In genomic region chr7:44304463-44304774, GRCm38 (mm10) we compare ENCODE assay signal across 9 mouse cellular contexts. TPM values are rescaled to one million over a fixed set of nuclear protein-coding genes. Genes with fewer than 3 reads are reported as not detected.
DNase-seq lines count a peak whose midpoint lies in the region; ATAC-seq and TF ChIP-seq lines count a peak whose summit lies in the region.
"Had no signal": no experiment of that assay in that cellular context is flagged by ENCODE, and none has a peak within 500 bp of the region (broad histone marks: within the 10 kb centered on the region; RNA-seq: fewer than 3 reads in every experiment).

No protein-coding gene starts in this region.

- H3K9ac ChIP-seq in forebrain, embryonic 14.5 days (ENCODE audit: low read length): peak overlapping the region; percentile 97
- peak overlapping the region; percentile 75 for H3K9ac ChIP-seq in liver, embryonic 16.5 days (ENCODE audit: low read depth, low read length)

- ATAC-seq in frontal cortex, adult (ENCODE audit: low TSS enrichment): peak; percentile 10; the same call in 1 of the 2 replicates
- ATAC-seq in forebrain, embryonic 14.5 days: peak; percentile 40
- no peak; the same call in 1 of the 2 replicates for ATAC-seq in liver, embryonic 16.5 days (ENCODE audit: low read depth)

- H3K27me3 ChIP-seq in C2C12 (ENCODE audit: control insufficient read depth, insufficient read depth, insufficient read length): peaks cover 15% of the 10 kb centered on the region
- H3K27me3 ChIP-seq in forebrain, embryonic 14.5 days (replicated peaks; ENCODE audit: control insufficient read depth, insufficient read depth, low read length): no peaks in the 10 kb centered on the region
- peaks cover 13% of the 10 kb centered on the region for H3K27me3 ChIP-seq in liver, embryonic 16.5 days (ENCODE audit: control insufficient read depth, insufficient read depth, low read depth, low read length)

- peak overlapping the region; percentile 78 for H3ac ChIP-seq in C2C12 (ENCODE audit: control insufficient read depth, insufficient read length, low read depth)

- H3K36me3 ChIP-seq in C2C12 (ENCODE audit: control insufficient read depth, insufficient read depth): no peaks in the 10 kb centered on the region
- no peaks in the 10 kb centered on the region for H3K36me3 ChIP-seq in forebrain, embryonic 14.5 days (ENCODE audit: control insufficient read depth, insufficient read depth, low read length)
- no peaks in the 10 kb centered on the region for H3K36me3 ChIP-seq in liver, embryonic 16.5 days (ENCODE audit: control insufficient read depth, insufficient read depth)

- WGBS in forebrain, embryonic 14.5 days: under 1% methylated on average over 25 of the region's 25 CpGs
- under 1% methylated on average over 25 of the region's 25 CpGs for WGBS in liver, embryonic 16.5 days (ENCODE audit: insufficient replicate concordance)

- H3K79me2 ChIP-seq in C2C12 (ENCODE audit: control insufficient read depth, insufficient read depth): no peaks in the 10 kb centered on the region

- H3K79me3 ChIP-seq in C2C12 (ENCODE audit: low read depth): no peaks in the 10 kb centered on the region

- no peak for DNase-seq in frontal cortex, postnatal 25 days (ENCODE audit: low spot score in 2 of 2)
- no peak for DNase-seq in forebrain, embryonic 14.5 days (ENCODE audit: low spot score)
- no peak for DNase-seq in frontal cortex, postnatal 10 days (ENCODE audit: low spot score in 2 of 2)
- no peak for DNase-seq in adrenal gland, postnatal 10 days
- no peak for DNase-seq in layer of hippocampus, adult 11-12 months (ENCODE audit: low spot score)

- TF ChIP-seq CTCF in C2C12 (IDR thresholded peaks at IDR 0.05; ENCODE audit: control insufficient read depth, insufficient read depth, insufficient read length): no peak

- H3K4me3 ChIP-seq in C2C12 (ENCODE audit: insufficient read depth, poor library complexity, severe bottlenecking): peak overlapping the region; percentile 45
- peak overlapping the region; percentile 70 for H3K4me3 ChIP-seq in forebrain, embryonic 14.5 days (ENCODE audit: low read depth, low read length)
- peak overlapping the region; percentile 68 for H3K4me3 ChIP-seq in liver, embryonic 16.5 days (ENCODE audit: low read depth, low read length)

- peaks cover 7% of the 10 kb centered on the region for H3K4me1 ChIP-seq in forebrain, embryonic 14.5 days (ENCODE audit: control insufficient read depth, insufficient read depth, low read length)
- H3K4me1 ChIP-seq in liver, embryonic 16.5 days (ENCODE audit: control insufficient read depth, low read depth, low read length): peaks cover 11% of the 10 kb centered on the region

- peak overlapping the region; percentile 67 for H3K4me2 ChIP-seq in forebrain, embryonic 14.5 days (ENCODE audit: low read length)
- peak overlapping the region; percentile 78 for H3K4me2 ChIP-seq in liver, embryonic 16.5 days (ENCODE audit: low read depth, low read length)

- H3K27ac ChIP-seq in forebrain, embryonic 14.5 days (ENCODE audit: low read depth, low read length): peak overlapping the region; percentile 96
- H3K27ac ChIP-seq in liver, embryonic 16.5 days (ENCODE audit: low read length): peak overlapping the region; percentile 61

- H3K9me3 ChIP-seq in forebrain, embryonic 14.5 days (replicated peaks; ENCODE audit: control insufficient read depth, low read length): no peaks in the 10 kb centered on the region
- H3K9me3 ChIP-seq in liver, embryonic 16.5 days (replicated peaks; ENCODE audit: control insufficient read depth, low read length): no peaks in the 10 kb centered on the region

TF ChIP-seq in C2C12, 6 proteins besides CTCF, POLR2A, EP300 and RAD21:
- no peak for TF ChIP-seq USF1 (IDR thresholded peaks at IDR 0.05; ENCODE audit: low read depth)
- no peak for TF ChIP-seq MYOD1 (IDR thresholded peaks at IDR 0.05; ENCODE audit: control insufficient read depth, insufficient read length, low read depth)
- no peak for TF ChIP-seq CEBPB (IDR thresholded peaks at IDR 0.05; ENCODE audit: low read depth)
- TF ChIP-seq MAX (IDR thresholded peaks at IDR 0.05): no peak
- TF ChIP-seq FOSL1 (IDR thresholded peaks at IDR 0.05; ENCODE audit: insufficient read depth, low read length, poor library complexity, severe bottlenecking): no peak
- no peak for TF ChIP-seq MYOG (IDR thresholded peaks at IDR 0.05; ENCODE audit: control insufficient read depth, extremely low read depth, insufficient read length)

RNA-seq across cellular contexts. Expression of gene Clec11a, which starts 2.3 kb away (rescaled TPM):
- 0.30 TPM for polyA plus RNA-seq in C2C12 (2012; fragmentation: generic; extraction: Trizol)
- polyA plus RNA-seq in forebrain, embryonic 14.5 days (2014; fragmentation: Nextera tagmentation; extraction: Ambion mirVana): 3.7 and 4.5 TPM in 2 replicates
- polyA plus RNA-seq in liver, embryonic 16.5 days (2015; fragmentation: Nextera tagmentation; extraction: Ambion mirVana): 0.44 and 0.46 TPM in 2 replicates
- total RNA-seq in adrenal gland, postnatal 10 days (2021): 1 to 10 TPM; 4.2 to 5.4 TPM

RNA-seq across cellular contexts. Expression of gene Shank1, which starts 5.6 kb away (rescaled TPM):
- polyA plus RNA-seq in C2C12 (2012; fragmentation: generic; extraction: Trizol): under 0.01 TPM
- polyA plus RNA-seq in forebrain, embryonic 14.5 days (2014; fragmentation: Nextera tagmentation; extraction: Ambion mirVana): 9.5 and 15.1 TPM in 2 replicates
- 0.01 and 0.02 TPM in 2 replicates for polyA plus RNA-seq in liver, embryonic 16.5 days (2015; fragmentation: Nextera tagmentation; extraction: Ambion mirVana)
- total RNA-seq in adrenal gland, postnatal 10 days (2021): 1 to 10 TPM; 4.3 to 6.3 TPM

RNA-seq across cellular contexts. Expression of gene Gm15517, which starts 43.2 kb away (rescaled TPM):
- not detected for polyA plus RNA-seq in C2C12 (2012; fragmentation: generic; extraction: Trizol)
- not detected in 2 replicates for polyA plus RNA-seq in forebrain, embryonic 14.5 days (2014; fragmentation: Nextera tagmentation; extraction: Ambion mirVana)
- not detected in 2 replicates for polyA plus RNA-seq in liver, embryonic 16.5 days (2015; fragmentation: Nextera tagmentation; extraction: Ambion mirVana)
- not detected for total RNA-seq in adrenal gland, postnatal 10 days (2021)

RNA-seq across cellular contexts. Expression of gene Acp4, which starts 47.2 kb away (rescaled TPM):
- polyA plus RNA-seq in C2C12 (2012; fragmentation: generic; extraction: Trizol): not detected
- polyA plus RNA-seq in forebrain, embryonic 14.5 days (2014; fragmentation: Nextera tagmentation; extraction: Ambion mirVana): not detected in 2 replicates
- not detected in 2 replicates for polyA plus RNA-seq in liver, embryonic 16.5 days (2015; fragmentation: Nextera tagmentation; extraction: Ambion mirVana)
- not detected for total RNA-seq in adrenal gland, postnatal 10 days (2021)
- polyA plus RNA-seq: gonadal fat pad, adult 2 months had no signal

RNA-seq across cellular contexts. Expression of gene 2410002F23Rik, which starts 57.9 kb away (rescaled TPM):
- polyA plus RNA-seq in C2C12 (2012; fragmentation: generic; extraction: Trizol): 68.9 TPM
- polyA plus RNA-seq in forebrain, embryonic 14.5 days (2014; fragmentation: Nextera tagmentation; extraction: Ambion mirVana): 162 and 186 TPM in 2 replicates
- polyA plus RNA-seq in liver, embryonic 16.5 days (2015; fragmentation: Nextera tagmentation; extraction: Ambion mirVana): 23.4 and 24.6 TPM in 2 replicates
- 100 to 1,000 TPM in 1 of 2 experiments, 10 to 100 TPM in 1; 92.1 to 104 TPM for total RNA-seq in adrenal gland, postnatal 10 days (2021)

Comparison
In these comparisons a context has a peak if more than half of its experiments do, and no peak if none do; other contexts are left out.
1. RNA of gene Shank1, which starts 5.6 kb away (polyA plus RNA-seq): 9.5 to 15.1 TPM in forebrain, embryonic 14.5 days; 0.01 to 0.02 TPM in liver, embryonic 16.5 days and under 0.01 TPM in C2C12 (single experiment); every median in the first group is over 10 times any median in the second.
2. Peak in every context shown above with its lines, with median percentiles within 50 percentile points of each other: H3K4me3 ChIP-seq.